Mouse (Mus musculus) lung, adult 2 months (tissue): ENCODE results near the gene Tsx. TPM values are rescaled to one million over a fixed set of nuclear protein-coding genes. Genes with fewer than 3 reads are reported as not detected.

ENCODE experiments used
- DNase-seq: peaks from one replicate; pipeline ENCODE4 v3.0.0; 2022
- H3K4me1 ChIP-seq: fragments of 200-500 bp; 2 replicates; pipeline ENCODE4 v1.6.1; 2011; ENCODE audit warnings: low read length; ENCODE audit not compliant: control insufficient read depth, insufficient read depth
- H3K4me3 ChIP-seq: fragments of 200-500 bp; replicated peaks from 2 replicates; pipeline ENCODE3; 2011; ENCODE audit warnings: low read depth, mild to moderate bottlenecking, control low read depth, low read length; ENCODE audit errors: extremely low read depth
- CTCF ChIP-seq: fragments of 200-500 bp; IDR thresholded peaks from 2 replicates; pipeline ENCODE4 v1.5.1; 2011; ENCODE audit warnings: mild to moderate bottlenecking, low read length, control low read depth; ENCODE audit not compliant: insufficient read depth
- POLR2A ChIP-seq: fragments of 200-500 bp; IDR thresholded peaks from 2 replicates; pipeline ENCODE4 v1.6.1; 2011; ENCODE audit warnings: low read depth, mild to moderate bottlenecking, control low read depth, low read length, borderline replicate concordance; ENCODE audit errors: extremely low read depth
- WGBS: fragments of 180-500 bp; shearing (Covaris S2); methylation state at CpG from one replicate; pipeline ENCODE4 v1.1.7; 2018; 5-methylcytosine and 5-hydroxymethylcytosine counted together
- polyA plus RNA-seq: library from polyadenylated mRNA; depleted of rRNA; stranded (reverse); fragments of >200 nt; gene quantifications from 2 replicates; pipeline ENCODE4 v1.2.3, GENCODE M21; 2012; rRNA removed

The Tsx gene
- polyA plus RNA-seq, 1 experiment = not detected

DNA sequence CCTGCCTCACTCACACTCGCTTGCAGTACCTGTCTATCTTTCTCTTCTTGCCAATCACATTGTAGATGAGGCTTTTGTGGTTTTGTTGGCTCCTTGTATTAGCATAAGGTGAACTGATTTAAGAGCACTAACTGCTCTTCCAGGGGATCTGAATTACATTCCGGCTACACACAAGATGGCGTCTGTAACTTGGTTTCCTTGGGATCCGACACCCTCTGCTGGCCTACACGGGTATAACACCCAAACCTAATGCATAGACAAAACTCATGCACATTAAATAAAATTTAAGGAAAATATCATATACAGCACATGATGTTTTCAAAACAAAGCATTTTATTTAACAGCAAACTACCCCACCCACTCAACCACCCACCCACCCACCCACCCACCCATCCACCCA is 45.8 kb downstream of the Tsx start:
- 78% methylated on average over 5 of the region's 5 CpGs for WGBS
- TF ChIP-seq POLR2A (no peak), CTCF (0 out of 2 replicates have a peak, but pooled peaks have one; percentile 5)
- H3K4me3 ChIP-seq = no peak overlapping the region
- no peak for DNase-seq
- no peaks in the 10 kb centered on the region for H3K4me1 ChIP-seq

DNA sequence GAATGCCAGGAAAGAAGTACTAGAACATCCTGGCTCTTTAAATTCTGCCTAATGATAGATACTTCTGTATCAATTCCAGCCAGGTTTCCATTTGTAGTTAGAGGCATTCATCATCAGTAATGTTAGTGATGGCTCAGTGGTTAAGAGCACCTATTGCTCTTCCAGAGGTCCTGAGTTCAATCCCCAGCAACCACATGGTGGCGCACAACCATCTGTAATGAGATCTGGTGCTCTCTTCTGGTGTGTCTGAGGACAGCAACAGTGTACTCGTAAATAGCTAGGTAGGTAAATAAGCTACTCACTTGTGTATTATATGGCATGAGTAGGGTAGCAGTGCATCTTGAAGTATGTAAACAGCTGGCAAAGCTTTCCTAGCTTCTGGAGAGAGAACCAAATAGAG is 54.7 kb downstream of the Tsx start:
- TF ChIP-seq POLR2A = no peak
- no peak for DNase-seq
- no peaks in the 10 kb centered on the region for H3K4me1 ChIP-seq
- no peak overlapping the region for H3K4me3 ChIP-seq
- WGBS = 87% methylated on average over 2 of the region's 2 CpGs

DNA sequence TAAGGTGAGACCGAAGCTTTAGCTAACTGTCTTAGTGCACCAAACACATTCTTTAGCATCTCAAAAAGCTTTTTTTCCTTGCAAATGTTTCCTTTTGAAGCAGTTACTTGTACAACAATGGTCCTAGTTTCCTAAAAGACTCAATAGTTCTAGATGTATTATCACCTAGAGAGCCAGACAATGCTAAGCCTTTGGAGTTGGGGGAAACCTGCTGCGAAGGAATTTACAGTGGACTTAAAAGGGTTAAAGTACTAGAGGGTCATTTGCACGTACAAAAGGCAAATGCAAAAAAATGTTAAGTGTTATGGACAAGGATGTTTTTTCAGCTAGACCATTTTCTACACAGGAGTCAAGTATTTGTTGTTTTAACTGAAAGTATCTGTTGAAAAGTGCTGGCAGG is 58.1 kb downstream of the Tsx start:
- Histone ChIP-seq H3K4me1 (no peaks in the 10 kb centered on the region), H3K4me3 (no peak overlapping the region)
- WGBS = 72% methylated on average over 3 of the region's 3 CpGs
- no peak for TF ChIP-seq POLR2A
- no peak for TF ChIP-seq CTCF
- no peak for DNase-seq

Other genes with a start within 250 kb of the Tsx start
- gene Nap1l2, start 227.8 kb upstream of the Tsx start, polyA plus RNA-seq = 0.07 TPM in 2 replicates
- gene Cdx4, start 93.1 kb upstream of the Tsx start, polyA plus RNA-seq = not detected in 2 replicates
- gene Chic1, start 58.0 kb upstream of the Tsx start, polyA plus RNA-seq = 0.34 and 0.50 TPM in 2 replicates
- 0.62 and 1.3 TPM in 2 replicates for gene Gm26992, start 7.5 kb downstream of the Tsx start, polyA plus RNA-seq
- gene Zcchc13, start 216.1 kb downstream of the Tsx start, polyA plus RNA-seq = not detected in 2 replicates